Mouse (Mus musculus) spleen, adult 2 months (tissue): ENCODE results near the gene Cxxc4.

Experiments used
- CTCF ChIP-seq: fragments of 200-500 bp; IDR thresholded peaks from 2 replicates; pipeline ENCODE4 v1.5.1; 2011; ENCODE audit warnings: mild to moderate bottlenecking, inconsistent platforms; ENCODE audit not compliant: insufficient read depth, insufficient read length, insufficient replicate concordance; ENCODE audit errors: extremely low read depth
- POLR2A ChIP-seq: fragments of 200-500 bp; IDR thresholded peaks from 2 replicates; pipeline ENCODE4 v1.6.1; 2011; ENCODE audit warnings: low read depth, low read length, inconsistent platforms

- TF ChIP-seq CTCF (no peak), POLR2A (no peak)
Measured at GRCm38 (mm10) chr3:134199892-134200291, 36.4 kb upstream of the Cxxc4 start.
